Mouse (Mus musculus) forebrain, embryonic 11.5 days (tissue): ENCODE results near the gene Rpl18. TPM values are rescaled to one million over a fixed set of nuclear protein-coding genes. Genes with fewer than 3 reads are reported as not detected.

Experiments
- ATAC-seq: fragments of 200-750 bp; cut with Nextera tagmentation; replicated peaks from 2 replicates; pipeline ENCODE4 v1.8.0; 2017; ENCODE audit warnings: moderate TSS enrichment; ENCODE audit not compliant: low FRiP score
- DNase-seq: peaks from one replicate; pipeline ENCODE4 v3.0.0-alpha.2; 2017; ENCODE audit warnings: low spot score
- H3K27ac ChIP-seq: fragments of 300-500 bp; sonication (generic); 2 replicates; pipeline ENCODE4 v1.5.1; 2014; ENCODE audit warnings: low read depth, low read length
- H3K27me3 ChIP-seq: fragments of 300-500 bp; sonication (generic); 2 replicates; pipeline ENCODE4 v1.6.1; 2014; ENCODE audit warnings: mild to moderate bottlenecking, low read length, mixed read lengths; ENCODE audit not compliant: control insufficient read depth, insufficient read depth
- H3K36me3 ChIP-seq: fragments of 300-500 bp; sonication (generic); 2 replicates; pipeline ENCODE4 v1.6.1; 2014; ENCODE audit warnings: mild to moderate bottlenecking, low read length, moderate library complexity, mixed read lengths; ENCODE audit not compliant: control insufficient read depth, insufficient read depth
- H3K4me1 ChIP-seq: fragments of 300-500 bp; sonication (generic); replicated peaks from 2 replicates; pipeline ENCODE4 v1.6.1; 2014; ENCODE audit warnings: low read length, mixed read lengths; ENCODE audit not compliant: control insufficient read depth, insufficient read depth
- H3K4me2 ChIP-seq: fragments of 300-500 bp; sonication (generic); 2 replicates; pipeline ENCODE4 v1.6.1; 2014; ENCODE audit warnings: low read depth, mild to moderate bottlenecking, low read length, moderate library complexity, mixed read lengths; ENCODE audit not compliant: severe bottlenecking
- H3K4me3 ChIP-seq: fragments of 300-500 bp; sonication (generic); 2 replicates; pipeline ENCODE4 v1.5.1; 2014; ENCODE audit warnings: low read depth, low read length
- H3K9ac ChIP-seq: fragments of 300-500 bp; sonication (generic); 2 replicates; pipeline ENCODE4 v1.6.1; 2014; ENCODE audit warnings: low read length
- H3K9me3 ChIP-seq: fragments of 300-500 bp; sonication (generic); 2 replicates; pipeline ENCODE4 v1.6.1; 2016; ENCODE audit warnings: low read length, mixed read lengths; ENCODE audit not compliant: control insufficient read depth
- WGBS: fragments of 180-500 bp; shearing (Covaris S2); extraction: QIAGEN DNeasy Blood & Tissue Kit; methylation state at CpG from one replicate; pipeline ENCODE4 v1.1.7; 2014; 5-methylcytosine and 5-hydroxymethylcytosine counted together
- polyA plus RNA-seq: library from polyadenylated mRNA; unstranded; fragments of >200 nt; fragmentation: Nextera tagmentation; extraction: Ambion mirVana; gene quantifications from 2 replicates; pipeline ENCODE4 v1.2.1, GENCODE M21; 2014

The Rpl18 gene
- polyA plus RNA-seq, 1 experiment from 2014 or later = 936 TPM

GRCm38 (mm10) chr7:45720413-45721233, 5.4 kb downstream of the Rpl18 start, which contains the start of gene Fam83e:
Gene Fam83e, plus strand, starts transcription at chr7:45721212.
- peaks cover 18% of the 10 kb centered on the region for H3K4me1 ChIP-seq
- no peak within 1 kb of the TSS for H3K27ac ChIP-seq
- H3K4me2 ChIP-seq = no peak within 1 kb of the TSS
- WGBS = 81% methylated on average over 13 of the region's 14 CpGs
- H3K4me3 ChIP-seq = no peak within 1 kb of the TSS
- DNase-seq = peak; percentile 54
- H3K9ac ChIP-seq = no peak within 1 kb of the TSS
- H3K36me3 ChIP-seq = peaks cover 24% of the 10 kb centered on the region
- no peaks in the 10 kb centered on the region for H3K9me3 ChIP-seq
- no peaks in the 10 kb centered on the region for H3K27me3 ChIP-seq
- no peak for ATAC-seq

GRCm38 (mm10) chr7:45721234-45721571, 5.9 kb downstream of the Rpl18 start:
- Histone ChIP-seq H3K4me1 (peaks cover 12% of the 10 kb centered on the region), H3K9ac (no peak overlapping the region), H3K36me3 (peaks cover 24% of the 10 kb centered on the region), H3K4me3 (no peak overlapping the region), H3K4me2 (no peak overlapping the region), H3K27ac (no peak overlapping the region), H3K9me3 (no peaks in the 10 kb centered on the region), H3K27me3 (no peaks in the 10 kb centered on the region)
- ATAC-seq = no peak
- no peak for DNase-seq
- 79% methylated on average over 7 of the region's 7 CpGs for WGBS

GRCm38 (mm10) chr7:45721642-45722347, 6.5 kb downstream of the Rpl18 start:
- no peaks in the 10 kb centered on the region for H3K9me3 ChIP-seq
- peaks cover 7% of the 10 kb centered on the region for H3K4me1 ChIP-seq
- H3K9ac ChIP-seq = no peak overlapping the region
- DNase-seq (no peak), ATAC-seq (no peak)
- WGBS = 75% methylated on average over 13 of the region's 13 CpGs
- H3K27me3 ChIP-seq = no peaks in the 10 kb centered on the region
- no peak overlapping the region for H3K27ac ChIP-seq
- peaks cover 24% of the 10 kb centered on the region for H3K36me3 ChIP-seq
- H3K4me3 ChIP-seq = no peak overlapping the region
- no peak overlapping the region for H3K4me2 ChIP-seq

GRCm38 (mm10) chr7:45722348-45722713, 7.1 kb downstream of the Rpl18 start:
- peak; percentile 54 for DNase-seq
- Histone ChIP-seq H3K4me1 (peaks cover 6% of the 10 kb centered on the region), H3K27me3 (no peaks in the 10 kb centered on the region), H3K9me3 (no peaks in the 10 kb centered on the region), H3K9ac (no peak overlapping the region), H3K4me3 (no peak overlapping the region), H3K36me3 (peaks cover 24% of the 10 kb centered on the region), H3K4me2 (no peak overlapping the region), H3K27ac (no peak overlapping the region)
- ATAC-seq = no peak
- WGBS = 87% methylated on average over 13 of the region's 13 CpGs

- Histone ChIP-seq H3K9ac (no peak overlapping the region), H3K36me3 (peaks cover 24% of the 10 kb centered on the region), H3K4me1 (peaks cover 6% of the 10 kb centered on the region), H3K9me3 (no peaks in the 10 kb centered on the region), H3K4me3 (no peak overlapping the region), H3K4me2 (no peak overlapping the region), H3K27ac (no peak overlapping the region), H3K27me3 (no peaks in the 10 kb centered on the region)
- ATAC-seq = no peak
- WGBS = 88% methylated on average over 4 of the region's 4 CpGs
- no peak for DNase-seq
Measured at GRCm38 (mm10) chr7:45723301-45723700, 8.0 kb downstream of the Rpl18 start.

- whole genome bisulfite sequencing = 95% methylated on average over 14 of the region's 14 CpGs
- no peak overlapping the region for H3K4me3 ChIP-seq
- no peak overlapping the region for H3K4me2 ChIP-seq
- no peaks in the 10 kb centered on the region for H3K27me3 ChIP-seq
- no peak for ATAC-seq
- H3K36me3 ChIP-seq = peaks cover 24% of the 10 kb centered on the region
- peak; percentile 46 for DNase-seq
- H3K4me1 ChIP-seq = peaks cover 5% of the 10 kb centered on the region
- no peak overlapping the region for H3K9ac ChIP-seq
- H3K27ac ChIP-seq = no peak overlapping the region
- no peaks in the 10 kb centered on the region for H3K9me3 ChIP-seq
Measured at GRCm38 (mm10) chr7:45723781-45724180, 8.5 kb downstream of the Rpl18 start.

- WGBS = 96% methylated on average over 9 of the region's 9 CpGs
- no peak overlapping the region for H3K9ac ChIP-seq
Measured at GRCm38 (mm10) chr7:45725151-45725550, 9.9 kb downstream of the Rpl18 start.

GRCm38 (mm10) chr7:45725713-45726112, 10.5 kb downstream of the Rpl18 start, which contains the start of gene Spaca4:
Gene Spaca4, minus strand, starts transcription at chr7:45725813.
- Histone ChIP-seq H3K27ac (no peak within 1 kb of the TSS), H3K4me2 (no peak within 1 kb of the TSS), H3K4me1 (no peaks in the 10 kb centered on the region), H3K9me3 (no peaks in the 10 kb centered on the region), H3K9ac (no peak within 1 kb of the TSS), H3K4me3 (no peak within 1 kb of the TSS), H3K36me3 (peaks cover 16% of the 10 kb centered on the region), H3K27me3 (no peaks in the 10 kb centered on the region)
- DNase-seq = no peak
- 94% methylated on average over 11 of the region's 11 CpGs for WGBS
- ATAC-seq = no peak

More at GRCm38 (mm10) chr7:45725151-45725550, 9.9 kb downstream of the Rpl18 start:
- Histone ChIP-seq H3K4me3 (no peak overlapping the region), H3K4me1 (no peaks in the 10 kb centered on the region), H3K9me3 (no peaks in the 10 kb centered on the region), H3K27ac (no peak overlapping the region), H3K27me3 (no peaks in the 10 kb centered on the region), H3K36me3 (peaks cover 16% of the 10 kb centered on the region), H3K4me2 (no peak overlapping the region)
- ATAC-seq (no peak), DNase-seq (peak; percentile 50)
